26 mouse cellular contexts compared by ENCODE assay signal in genomic region chr3:83953879-83954278, GRCm38 (mm10).
A peak's percentile ranks its signal among the peaks of the same experiment; 100 is the strongest.
DNase-seq lines count a peak whose midpoint lies in the region; ATAC-seq lines count a peak whose summit lies in the region.
"Had no signal": no experiment of that assay in that cellular context is flagged by ENCODE, and none has a peak within 500 bp of the region (broad histone marks: within the 10 kb centered on the region; RNA-seq: fewer than 3 reads in every experiment).

No protein-coding gene starts in this region.

- DNase-seq in gastrocnemius, adult 18-20 months (ENCODE audit: low spot score), result peak; percentile 61
- DNase-seq in gastrocnemius, adult 8-10 months (ENCODE audit: low spot score in 2 of 2), result no peak
- peak; percentile 49 for DNase-seq in heart, adult 8-10 months (ENCODE audit: low spot score)
- DNase-seq in heart, postnatal 36 days, result no peak
- DNase-seq in heart, postnatal 14 days, result peak; percentile 37 to 55
- DNase-seq in layer of hippocampus, postnatal 25 days (ENCODE audit: extremely low spot score in 1 of 2, low spot score in 1 of 2), result no peak
- DNase-seq in frontal cortex, postnatal 14 days (ENCODE audit: low spot score in 2 of 2), result no peak
- DNase-seq: adrenal gland, adult 8-10 months; cerebellum, adult 2 months; cerebellum, postnatal 36 days; kidney, postnatal 4 days; layer of hippocampus, adult 9-11 months; left cerebral cortex, postnatal 4 days; lung, adult 2 months; retina, postnatal 1 day; right cerebral cortex, postnatal 25 days; spleen, adult 18-20 months; thymus, postnatal 14 days had no signal

- ATAC-seq in heart, embryonic 13.5 days (ENCODE audit: extremely low read depth, insufficient number of reproducible peaks, low FRiP score, low TSS enrichment), result no peak
- ATAC-seq: activated CD4-positive, CD25-positive, alpha-beta regulatory T cell, adult 4 months; forebrain, embryonic 13.5 days; intestine, postnatal 0 days; midbrain, embryonic 15.5 days had no signal

- peaks cover 33% of the 10 kb centered on the region for H3K36me3 ChIP-seq in heart, embryonic 13.5 days

- 50% methylated on average over 8 of the region's 8 CpGs for WGBS in heart, embryonic 13.5 days

- H3K4me3 ChIP-seq in heart, embryonic 13.5 days, result no peak overlapping the region
- H3K4me3 ChIP-seq: forebrain, embryonic 13.5 days; hindbrain, embryonic 12.5 days; limb, embryonic 15.5 days; midbrain, embryonic 15.5 days; neural tube, embryonic 12.5 days had no signal

- H3K27ac ChIP-seq in heart, embryonic 13.5 days (replicated peaks), result peak overlapping the region; percentile 31; the same call in 1 of the 2 replicates
- H3K27ac ChIP-seq: forebrain, embryonic 13.5 days; hindbrain, embryonic 12.5 days; limb, embryonic 15.5 days; midbrain, embryonic 15.5 days; neural tube, embryonic 12.5 days had no signal

- intact Hi-C loops in heart, postnatal 36 days (cut with DNase I), result loop anchor here (5.0 to 10.0 kb wide), 2 partner anchors 38 to 861 kb away; partner anchors contain the start of gene Fbxw7
- intact Hi-C loops in heart, postnatal 14 days (cut with DNase I), result loop anchor here (5.0 kb wide), 1 partner anchor 38 kb away; no protein-coding TSS in a partner anchor

- H3K27me3 ChIP-seq in heart, embryonic 13.5 days (replicated peaks), result no peaks in the 10 kb centered on the region
- H3K27me3 ChIP-seq: forebrain, embryonic 13.5 days; hindbrain, embryonic 12.5 days; limb, embryonic 15.5 days; midbrain, embryonic 15.5 days; neural tube, embryonic 12.5 days had no signal

- H3K9me3 ChIP-seq in heart, embryonic 13.5 days, result no peaks in the 10 kb centered on the region
- H3K9me3 ChIP-seq: forebrain, embryonic 13.5 days; hindbrain, embryonic 12.5 days; limb, embryonic 15.5 days; midbrain, embryonic 15.5 days; neural tube, embryonic 12.5 days had no signal

- no peak overlapping the region for H3K9ac ChIP-seq in heart, embryonic 13.5 days
- H3K9ac ChIP-seq: forebrain, embryonic 13.5 days; hindbrain, embryonic 12.5 days; limb, embryonic 15.5 days; midbrain, embryonic 15.5 days; neural tube, embryonic 12.5 days had no signal

- peaks cover 35% of the 10 kb centered on the region for H3K4me1 ChIP-seq in heart, embryonic 13.5 days
- H3K4me1 ChIP-seq: midbrain, embryonic 15.5 days; neural tube, embryonic 12.5 days had no signal

- no peak overlapping the region for H3K4me2 ChIP-seq in heart, embryonic 13.5 days
- H3K4me2 ChIP-seq: forebrain, embryonic 13.5 days; hindbrain, embryonic 12.5 days; limb, embryonic 15.5 days; midbrain, embryonic 15.5 days; neural tube, embryonic 12.5 days had no signal

Comparison
In these comparisons a context has a peak if more than half of its experiments do, and no peak if none do; other contexts are left out.
1. DNase-seq: peak in gastrocnemius, adult 18-20 months (single experiment), heart, adult 8-10 months (single experiment) and heart, postnatal 14 days (2 of 2); none in gastrocnemius, adult 8-10 months (0 of 2), heart, postnatal 36 days (0 of 2), layer of hippocampus, postnatal 25 days (0 of 2) and frontal cortex, postnatal 14 days (0 of 2).